Comparison of ENCODE assay signal across 8 mouse cellular contexts in the genomic region with DNA sequence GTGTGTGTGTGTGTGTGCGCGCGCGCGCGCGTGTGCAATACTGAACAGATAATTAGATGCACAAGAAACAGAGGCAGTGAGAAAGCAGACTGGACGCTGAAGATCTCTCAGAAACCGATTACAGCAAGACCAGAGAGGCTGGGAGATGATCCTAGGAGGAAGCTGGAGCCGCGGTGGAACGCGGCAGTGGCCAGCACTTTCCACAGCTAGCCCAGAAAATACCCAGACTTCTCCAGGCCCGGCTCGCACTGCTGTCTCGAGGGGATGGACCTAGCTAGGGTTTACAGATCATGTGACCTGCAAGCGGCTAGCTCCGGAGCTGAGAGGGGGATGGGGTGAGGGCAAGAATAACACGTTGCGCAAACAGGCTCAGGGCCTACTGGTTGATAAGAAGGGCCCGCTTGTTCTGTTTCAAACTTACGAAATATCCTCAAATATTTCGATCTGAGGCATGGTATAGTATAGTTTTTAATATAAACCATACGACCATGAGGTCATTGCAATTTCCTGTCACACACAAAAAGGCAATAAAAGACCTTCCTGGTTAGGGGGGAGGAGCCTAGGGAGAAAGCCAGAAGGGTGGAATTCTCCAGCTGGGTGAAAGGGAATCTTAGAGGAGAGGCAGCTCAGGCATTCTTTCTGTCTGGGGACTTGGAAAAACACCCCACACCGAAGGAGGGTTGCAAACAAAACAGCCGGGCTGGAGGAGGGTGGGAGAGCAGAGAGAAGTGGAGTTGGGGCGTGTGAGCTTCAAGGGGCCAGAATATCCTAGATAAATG. TPM values are rescaled to one million over a fixed set of nuclear protein-coding genes. Genes with fewer than 3 reads are reported as not detected.
DNase-seq lines count a peak whose midpoint lies in the region; ATAC-seq and TF ChIP-seq lines count a peak whose summit lies in the region.

No protein-coding gene starts in this region.

- H3K36me3 ChIP-seq in ES-E14 (ENCODE audit: control insufficient read depth, insufficient read depth, low read length, poor library complexity, severe bottlenecking) = no peaks in the 10 kb centered on the region
- no peaks in the 10 kb centered on the region for H3K36me3 ChIP-seq in forebrain, embryonic 15.5 days
- H3K36me3 ChIP-seq in lung, embryonic 16.5 days (ENCODE audit: control insufficient read depth, insufficient read depth, low read length) = no peaks in the 10 kb centered on the region

- H3K9me3 ChIP-seq in ES-E14 (ENCODE audit: control insufficient read depth, insufficient read depth, low read depth, low read length) = no peaks in the 10 kb centered on the region
- H3K9me3 ChIP-seq in forebrain, embryonic 15.5 days = no peaks in the 10 kb centered on the region
- no peaks in the 10 kb centered on the region for H3K9me3 ChIP-seq in lung, embryonic 16.5 days (ENCODE audit: control insufficient read depth, low read length)

- in situ Hi-C loops in ES-E14 (cut with MboI; ENCODE audit: low sequenced_read_pairs in 2 of 2, unreplicated experiment in 2 of 2) = no loop called here

- peak overlapping the region; percentile 55 to 66 for H3K4me3 ChIP-seq in ES-E14 (ENCODE audit: insufficient read depth in 1 of 2, low read depth in 1 of 2, low read length in 2 of 2, poor library complexity in 1 of 2, severe bottlenecking in 1 of 2)
- H3K4me3 ChIP-seq in forebrain, embryonic 15.5 days = peak overlapping the region; percentile 29
- peak overlapping the region; percentile 45 for H3K4me3 ChIP-seq in lung, embryonic 16.5 days (ENCODE audit: low read length)

- no peaks in the 10 kb centered on the region for H3K27me3 ChIP-seq in forebrain, embryonic 15.5 days
- no peaks in the 10 kb centered on the region for H3K27me3 ChIP-seq in lung, embryonic 16.5 days (ENCODE audit: control insufficient read depth, insufficient read depth, low read depth, low read length)

- peak; percentile 85 for DNase-seq in ES-E14 (ENCODE audit: low read depth, low spot score)
- peak; percentile 80 for DNase-seq in cerebellum, adult 11-12 months
- peak; percentile 82 to 87 for DNase-seq in heart, postnatal 14 days
- DNase-seq in layer of hippocampus, adult 18-20 months (ENCODE audit: low spot score in 2 of 2) = peak; percentile 46 to 57
- peak; percentile 60 for DNase-seq in ovary, postnatal 10 days (ENCODE audit: low spot score)
- DNase-seq in thymus, postnatal 14 days = peak; percentile 41

- H3K27ac ChIP-seq in ES-E14 (ENCODE audit: insufficient read depth, low read depth, low read length, poor library complexity, severe bottlenecking) = peak overlapping the region; percentile 91
- H3K27ac ChIP-seq in forebrain, embryonic 15.5 days (replicated peaks) = peak overlapping the region; percentile 93
- H3K27ac ChIP-seq in lung, embryonic 16.5 days (ENCODE audit: low read length) = peak overlapping the region; percentile 99

- H3K4me2 ChIP-seq in forebrain, embryonic 15.5 days (replicated peaks) = peak overlapping the region; percentile 47
- H3K4me2 ChIP-seq in lung, embryonic 16.5 days (ENCODE audit: low read depth, low read length) = peak overlapping the region; percentile 66

- intact Hi-C loops in heart, postnatal 14 days (cut with DNase I) = loop anchor here (2.0 kb wide), 1 partner anchor 23 kb away; the partner anchor contains the start of gene Nedd4

- H3K9ac ChIP-seq in ES-E14 (ENCODE audit: insufficient read depth, low read depth, low read length, poor library complexity, severe bottlenecking) = peak overlapping the region; percentile 74
- H3K9ac ChIP-seq in forebrain, embryonic 15.5 days (replicated peaks) = peak overlapping the region; percentile 44
- H3K9ac ChIP-seq in lung, embryonic 16.5 days (ENCODE audit: low read length) = peak overlapping the region; percentile 73

- under 1% methylated on average over 27 of the region's 27 CpGs for WGBS in forebrain, embryonic 15.5 days
- 2% methylated on average over 27 of the region's 27 CpGs for WGBS in lung, embryonic 16.5 days

- peaks cover 14 to 16% of the 10 kb centered on the region in 2 experiments for H3K4me1 ChIP-seq in ES-E14 (ENCODE audit: control insufficient read depth in 2 of 2, insufficient read depth in 2 of 2, low read length in 2 of 2, poor library complexity in 1 of 2)
- peaks cover 36% of the 10 kb centered on the region for H3K4me1 ChIP-seq in forebrain, embryonic 15.5 days
- H3K4me1 ChIP-seq in lung, embryonic 16.5 days (replicated peaks; ENCODE audit: control insufficient read depth, insufficient read depth, low read length) = peaks cover 32% of the 10 kb centered on the region

- peak; percentile 92 for ATAC-seq in forebrain, embryonic 15.5 days (replicated peaks)
- peak; percentile 95 for ATAC-seq in lung, embryonic 16.5 days (ENCODE audit: low read depth)

TF ChIP-seq in ES-E14, 5 proteins besides CTCF, POLR2A, EP300 and RAD21:
- TF ChIP-seq CHD2 (IDR thresholded peaks at IDR 0.05; ENCODE audit: low read depth, low read length) (peak; percentile 63; the same call in 1 of the 2 replicates), MAFK (IDR thresholded peaks at IDR 0.05; ENCODE audit: insufficient read depth, low read depth, low read length) (no peak), ZC3H11A (IDR thresholded peaks at IDR 0.05; ENCODE audit: borderline replicate concordance, low read depth, low read length) (no peak), ZNF384 (IDR thresholded peaks at IDR 0.05; ENCODE audit: low read depth, low read length) (no peak), HCFC1 (IDR thresholded peaks at IDR 0.05; ENCODE audit: borderline replicate concordance, insufficient read depth, low read length) (0 out of 2 replicates have a peak, but pooled peaks have one; percentile 12)
TF ChIP-seq in ES-E14: peak in this region for 2.

RNA-seq across cellular contexts. Expression of gene Nedd4, which starts 22.1 kb away (rescaled TPM):
- total RNA-seq in ES-E14 (2012; rRNA removed) = 302 and 324 TPM in 2 replicates
- 433 and 447 TPM in 2 replicates for polyA plus RNA-seq in forebrain, embryonic 15.5 days (2015; fragmentation: Nextera tagmentation; extraction: Ambion mirVana)
- 100 to 1,000 TPM; 405 to 416 TPM for total RNA-seq in heart, postnatal 14 days (2021)
- total RNA-seq in layer of hippocampus, adult 18-20 months (2021) = 100 to 1,000 TPM; 283 to 296 TPM
- polyA plus RNA-seq in lung, embryonic 16.5 days (2015; fragmentation: Nextera tagmentation; extraction: Ambion mirVana) = 644 and 678 TPM in 2 replicates

Comparison
In these comparisons a context has a peak if more than half of its experiments do, and no peak if none do; other contexts are left out.
1. Peak in every context shown above with its lines: DNase-seq, ATAC-seq, H3K4me3 ChIP-seq and H3K27ac ChIP-seq.